Mouse (Mus musculus) hindbrain, embryonic 16.5 days (tissue): ENCODE measurements around the gene Pcnx2. TPM values are rescaled to one million over a fixed set of nuclear protein-coding genes. Genes with fewer than 3 reads are reported as not detected.

Source experiments
- ATAC-seq: fragments of 200-750 bp; cut with Nextera tagmentation; 2 replicates; pipeline ENCODE4 v1.8.0; 2017; ENCODE audit warnings: moderate TSS enrichment, moderate library complexity
- H3K27ac ChIP-seq: fragments of 300-500 bp; sonication (generic); 2 replicates; pipeline ENCODE4 v1.5.1; 2014; ENCODE audit warnings: low read depth, mild to moderate bottlenecking, control low read depth, low read length, moderate library complexity
- H3K27me3 ChIP-seq: fragments of 300-500 bp; sonication (generic); replicated peaks from 2 replicates; pipeline ENCODE4 v1.6.1; 2014; ENCODE audit warnings: low read length; ENCODE audit not compliant: control insufficient read depth, insufficient read depth
- H3K36me3 ChIP-seq: fragments of 300-500 bp; sonication (generic); 2 replicates; pipeline ENCODE4 v1.6.1; 2014; ENCODE audit warnings: mild to moderate bottlenecking, low read length, moderate library complexity, mixed read lengths; ENCODE audit not compliant: control insufficient read depth, insufficient read depth
- H3K4me1 ChIP-seq: fragments of 300-500 bp; sonication (generic); 2 replicates; pipeline ENCODE4 v1.6.1; 2014; ENCODE audit warnings: low read depth, low read length; ENCODE audit not compliant: control insufficient read depth, insufficient read depth
- H3K4me2 ChIP-seq: fragments of 300-500 bp; sonication (generic); 2 replicates; pipeline ENCODE4 v1.6.1; 2014; ENCODE audit warnings: mild to moderate bottlenecking, low read length, control low read depth, moderate library complexity
- H3K4me3 ChIP-seq: fragments of 300-500 bp; sonication (generic); 2 replicates; pipeline ENCODE4 v1.5.1; 2014; ENCODE audit warnings: mild to moderate bottlenecking, low read length, control low read depth, moderate library complexity
- H3K9ac ChIP-seq: fragments of 300-500 bp; sonication (generic); 2 replicates; pipeline ENCODE4 v1.6.1; 2014; ENCODE audit warnings: low read depth, mild to moderate bottlenecking, control low read depth, low read length, moderate library complexity
- H3K9me3 ChIP-seq: fragments of 300-500 bp; sonication (generic); 2 replicates; pipeline ENCODE4 v1.6.1; 2014; ENCODE audit warnings: mild to moderate bottlenecking, low read length, moderate library complexity; ENCODE audit not compliant: control insufficient read depth
- WGBS: fragments of 180-500 bp; shearing (Covaris S2); extraction: QIAGEN DNeasy Blood & Tissue Kit; methylation state at CpG from one replicate; pipeline ENCODE4 v1.1.7; 2014; 5-methylcytosine and 5-hydroxymethylcytosine counted together
- polyA plus RNA-seq: library from polyadenylated mRNA; unstranded; fragments of >200 nt; fragmentation: Nextera tagmentation; extraction: Ambion mirVana; gene quantifications from 2 replicates; pipeline ENCODE4 v1.2.1, GENCODE M21; 2015

Pcnx2 gene
- polyA plus RNA-seq, 1 experiment from 2014 or later = 4.1 TPM

DNA sequence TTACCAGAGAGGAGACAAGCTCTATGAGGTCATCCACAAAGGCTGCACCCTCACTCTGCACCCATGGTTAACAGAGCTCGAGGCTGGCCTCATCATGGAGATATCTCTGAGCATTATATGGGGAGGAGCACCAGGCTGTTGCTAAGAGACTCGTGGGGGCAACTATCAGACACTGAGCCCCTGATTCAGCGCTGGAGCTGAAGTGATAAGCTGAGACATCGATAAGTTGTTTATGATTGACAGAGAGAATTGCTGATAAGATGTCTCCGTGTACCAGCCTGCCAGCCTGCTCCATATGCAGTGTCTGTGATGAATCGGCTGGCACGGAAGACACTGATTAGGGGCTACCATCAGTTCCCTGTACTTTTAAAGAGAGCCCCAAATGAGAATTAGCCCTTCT lies 111.2 kb downstream of the Pcnx2 start:
- Histone ChIP-seq H3K4me3 (no peak overlapping the region), H3K27me3 (no peaks in the 10 kb centered on the region), H3K4me1 (no peaks in the 10 kb centered on the region; the same call in 1 of the 2 replicates), H3K4me2 (no peak overlapping the region), H3K9me3 (no peaks in the 10 kb centered on the region), H3K36me3 (no peaks in the 10 kb centered on the region), H3K27ac (no peak overlapping the region), H3K9ac (no peak overlapping the region)
- 0 out of 2 replicates have a peak, but pooled peaks have one; percentile 40 for ATAC-seq
- 72% methylated on average over 7 of the region's 7 CpGs for WGBS

DNA sequence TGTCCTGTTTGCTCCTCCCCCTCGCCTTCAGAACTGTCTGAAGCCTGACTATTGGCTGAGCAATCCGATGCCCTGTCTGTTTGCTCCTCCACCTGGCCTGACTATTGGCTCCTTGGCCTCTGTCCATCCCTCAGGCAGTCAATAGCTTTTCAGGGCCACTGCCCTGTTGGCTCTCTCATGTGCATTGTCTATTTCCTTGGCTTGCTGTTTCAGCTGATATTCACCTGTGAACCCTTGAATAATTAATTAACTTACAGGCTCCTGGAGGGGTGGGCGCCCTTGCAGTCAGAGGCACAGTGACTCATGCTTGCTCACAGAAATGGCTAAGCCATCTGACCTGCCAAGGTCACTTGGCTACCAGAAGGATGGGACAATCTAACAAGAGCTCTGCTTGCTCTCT lies 116.0 kb downstream of the Pcnx2 start:
- ATAC-seq = no peak
- 59% methylated on average over 3 of the region's 3 CpGs for WGBS
- H3K27ac ChIP-seq = no peak overlapping the region
- H3K4me3 ChIP-seq = no peak overlapping the region
- no peaks in the 10 kb centered on the region for H3K36me3 ChIP-seq
- no peaks in the 10 kb centered on the region for H3K27me3 ChIP-seq
- no peaks in the 10 kb centered on the region for H3K4me1 ChIP-seq
- no peak overlapping the region for H3K4me2 ChIP-seq
- no peak overlapping the region for H3K9ac ChIP-seq
- no peaks in the 10 kb centered on the region for H3K9me3 ChIP-seq

DNA sequence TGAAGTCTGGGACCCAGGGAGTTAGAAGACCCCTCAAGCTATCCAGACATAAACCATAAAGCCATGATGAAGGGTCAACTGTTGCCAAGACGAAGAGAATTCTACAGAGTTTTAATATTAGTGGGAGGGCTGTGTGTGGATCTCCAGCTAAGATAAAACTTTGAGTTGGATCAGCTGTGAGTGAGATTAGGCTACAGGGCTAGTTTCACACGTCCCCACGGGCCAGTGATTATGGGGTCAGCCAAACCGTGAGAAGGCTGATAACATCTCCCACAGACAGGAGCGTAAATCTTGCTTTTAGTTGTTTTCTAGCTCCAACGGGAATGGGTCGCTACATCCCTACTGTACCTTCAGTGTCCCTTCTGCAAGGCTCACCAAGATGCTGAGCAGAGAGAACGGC lies 118.5 kb downstream of the Pcnx2 start:
- ATAC-seq = no peak
- 78% methylated on average over 8 of the region's 8 CpGs for WGBS

DNA sequence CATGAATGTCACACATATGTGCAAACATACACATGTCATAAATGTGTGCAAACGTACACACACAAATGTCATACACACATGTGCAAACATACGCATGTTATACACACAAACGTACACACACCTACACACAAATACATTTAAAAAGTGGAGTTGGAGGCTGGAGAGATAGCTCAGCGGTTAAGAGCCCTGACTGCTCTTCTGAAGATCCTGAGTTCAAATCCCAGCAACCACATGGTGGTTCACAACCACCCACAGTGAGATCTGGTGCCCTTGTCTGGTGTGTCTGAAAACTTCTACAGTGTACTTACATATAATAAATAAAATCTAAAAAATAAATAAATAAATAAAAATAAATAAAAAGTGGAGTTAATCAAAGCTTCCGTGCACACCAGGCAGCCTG lies 119.2 kb downstream of the Pcnx2 start:
- Histone ChIP-seq H3K4me3 (no peak overlapping the region), H3K9ac (no peak overlapping the region), H3K27ac (no peak overlapping the region), H3K9me3 (no peaks in the 10 kb centered on the region), H3K4me1 (no peaks in the 10 kb centered on the region), H3K27me3 (no peaks in the 10 kb centered on the region), H3K36me3 (no peaks in the 10 kb centered on the region), H3K4me2 (no peak overlapping the region)
- no peak for ATAC-seq
- 93% methylated on average over 5 of the region's 5 CpGs for WGBS

More for the DNA sequence above, 118.5 kb downstream of the Pcnx2 start:
- Histone ChIP-seq H3K4me2 (no peak overlapping the region), H3K4me1 (no peaks in the 10 kb centered on the region), H3K36me3 (no peaks in the 10 kb centered on the region), H3K27ac (no peak overlapping the region), H3K27me3 (no peaks in the 10 kb centered on the region), H3K9ac (no peak overlapping the region), H3K9me3 (no peaks in the 10 kb centered on the region), H3K4me3 (no peak overlapping the region)

DNA sequence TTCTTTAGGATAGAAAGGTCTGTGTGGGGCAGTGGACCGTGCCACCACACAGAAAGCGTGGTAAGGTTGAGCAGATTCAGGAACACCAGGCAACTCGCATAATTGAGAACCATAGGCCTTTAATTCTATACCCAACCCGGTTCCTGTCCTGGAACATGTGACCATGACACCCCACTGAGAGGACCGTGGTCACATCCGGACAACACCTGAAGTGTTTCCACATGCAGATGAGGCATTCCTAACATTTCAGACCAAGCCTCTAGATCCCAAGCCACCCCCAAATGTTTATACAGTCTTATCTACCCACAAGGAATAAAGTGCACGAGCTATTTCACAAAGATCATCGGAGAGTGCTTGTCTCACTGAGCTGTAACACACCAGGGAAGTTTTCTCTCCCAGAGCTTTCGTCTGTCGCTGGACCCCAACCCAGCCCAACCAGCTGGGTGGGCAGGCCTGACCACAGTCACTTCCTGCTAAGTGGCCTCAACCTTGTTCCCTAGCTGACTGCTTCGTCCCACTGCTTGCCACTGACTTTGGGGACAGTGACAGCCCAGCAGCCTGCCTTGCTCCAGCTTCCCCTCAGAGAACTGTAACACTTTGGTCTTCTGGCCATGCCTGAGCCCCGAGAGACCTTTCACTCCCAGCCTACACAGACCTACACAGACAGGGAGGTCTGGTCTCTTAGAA lies 120.5 kb downstream of the Pcnx2 start:
- no peak overlapping the region for H3K27ac ChIP-seq
- no peaks in the 10 kb centered on the region for H3K36me3 ChIP-seq
- H3K9me3 ChIP-seq = no peaks in the 10 kb centered on the region
- H3K4me2 ChIP-seq = no peak overlapping the region
- no peaks in the 10 kb centered on the region for H3K27me3 ChIP-seq
- no peaks in the 10 kb centered on the region for H3K4me1 ChIP-seq
- no peak overlapping the region for H3K9ac ChIP-seq
- WGBS = 85% methylated on average over 12 of the region's 12 CpGs
- no peak overlapping the region for H3K4me3 ChIP-seq
- ATAC-seq = no peak

DNA sequence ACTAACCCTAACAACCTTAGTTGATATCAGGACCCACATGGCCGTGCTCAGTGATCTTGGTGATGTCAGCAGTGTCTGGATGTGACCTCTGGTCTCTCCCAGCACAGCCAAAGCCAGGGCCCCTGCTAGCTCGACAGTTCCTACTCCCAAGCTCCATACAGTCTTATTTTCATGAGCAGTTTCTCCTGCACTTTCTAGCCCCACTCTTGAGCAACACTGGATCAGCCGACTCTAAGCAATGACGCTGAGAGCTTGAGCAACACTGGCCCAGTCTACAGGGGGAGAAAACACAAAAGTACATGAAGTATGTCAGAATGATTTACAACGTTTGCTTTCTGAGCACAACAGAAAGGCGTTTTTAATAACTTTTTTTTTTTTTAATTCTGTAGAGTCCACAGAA lies 121.3 kb downstream of the Pcnx2 start:
- WGBS = 81% methylated on average over 6 of the region's 6 CpGs
- no peak overlapping the region for H3K9ac ChIP-seq
- H3K4me1 ChIP-seq = no peaks in the 10 kb centered on the region
- no peak overlapping the region for H3K4me3 ChIP-seq
- no peak overlapping the region for H3K27ac ChIP-seq
- no peaks in the 10 kb centered on the region for H3K36me3 ChIP-seq
- H3K9me3 ChIP-seq = no peaks in the 10 kb centered on the region
- no peak for ATAC-seq
- H3K27me3 ChIP-seq = no peaks in the 10 kb centered on the region
- no peak overlapping the region for H3K4me2 ChIP-seq

DNA sequence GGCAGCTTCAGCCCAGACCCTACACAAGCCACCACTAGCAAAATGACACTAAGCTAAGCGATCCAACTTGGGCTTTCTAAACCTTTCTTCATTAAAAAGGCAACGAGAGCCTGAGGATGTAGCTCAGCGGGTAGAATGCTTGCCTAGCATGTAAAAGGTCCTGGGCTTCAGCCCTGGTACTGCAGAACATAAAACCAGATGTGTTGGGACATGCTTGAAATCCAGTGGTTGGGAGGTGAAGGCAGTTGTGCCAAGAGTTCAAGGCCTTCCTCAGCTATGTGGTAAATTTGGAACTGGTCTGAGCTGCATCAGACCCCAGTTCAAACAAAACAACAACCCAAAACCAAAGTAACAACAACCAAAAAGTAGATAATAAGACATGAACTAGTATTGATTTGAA lies 121.8 kb downstream of the Pcnx2 start:
- H3K4me2 ChIP-seq = no peak overlapping the region
- no peaks in the 10 kb centered on the region for H3K4me1 ChIP-seq
- H3K4me3 ChIP-seq = no peak overlapping the region
- H3K36me3 ChIP-seq = no peaks in the 10 kb centered on the region
- ATAC-seq = no peak
- no peak overlapping the region for H3K9ac ChIP-seq
- no peak overlapping the region for H3K27ac ChIP-seq
- 92% methylated on average over 3 of the region's 3 CpGs for WGBS
- H3K9me3 ChIP-seq = no peaks in the 10 kb centered on the region
- no peaks in the 10 kb centered on the region for H3K27me3 ChIP-seq

DNA sequence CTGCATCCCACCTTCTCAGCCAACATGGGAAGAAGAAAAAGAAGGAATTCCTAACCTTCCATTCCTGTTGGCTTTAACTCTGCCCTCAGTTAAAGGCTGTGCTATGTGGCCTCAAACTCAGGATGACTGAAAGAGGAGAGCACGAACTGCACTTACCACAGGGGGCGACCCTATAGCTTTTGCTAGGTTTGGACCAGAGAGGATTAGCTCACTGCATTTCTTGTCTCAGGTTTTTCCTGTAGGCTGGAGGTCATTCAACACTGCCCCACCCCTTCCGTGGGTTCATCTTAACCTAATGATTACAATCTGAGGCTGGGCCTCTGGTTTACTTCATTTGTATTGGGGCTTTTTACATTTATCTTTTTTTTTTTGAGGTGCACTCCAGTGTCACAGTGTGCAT lies 123.1 kb downstream of the Pcnx2 start:
- 74% methylated on average over 3 of the region's 3 CpGs for WGBS
- H3K27ac ChIP-seq = no peak overlapping the region
- ATAC-seq = no peak
- H3K36me3 ChIP-seq = no peaks in the 10 kb centered on the region
- H3K4me1 ChIP-seq = no peaks in the 10 kb centered on the region
- no peak overlapping the region for H3K4me2 ChIP-seq
- no peaks in the 10 kb centered on the region for H3K9me3 ChIP-seq
- no peaks in the 10 kb centered on the region for H3K27me3 ChIP-seq
- H3K4me3 ChIP-seq = no peak overlapping the region
- no peak overlapping the region for H3K9ac ChIP-seq

DNA sequence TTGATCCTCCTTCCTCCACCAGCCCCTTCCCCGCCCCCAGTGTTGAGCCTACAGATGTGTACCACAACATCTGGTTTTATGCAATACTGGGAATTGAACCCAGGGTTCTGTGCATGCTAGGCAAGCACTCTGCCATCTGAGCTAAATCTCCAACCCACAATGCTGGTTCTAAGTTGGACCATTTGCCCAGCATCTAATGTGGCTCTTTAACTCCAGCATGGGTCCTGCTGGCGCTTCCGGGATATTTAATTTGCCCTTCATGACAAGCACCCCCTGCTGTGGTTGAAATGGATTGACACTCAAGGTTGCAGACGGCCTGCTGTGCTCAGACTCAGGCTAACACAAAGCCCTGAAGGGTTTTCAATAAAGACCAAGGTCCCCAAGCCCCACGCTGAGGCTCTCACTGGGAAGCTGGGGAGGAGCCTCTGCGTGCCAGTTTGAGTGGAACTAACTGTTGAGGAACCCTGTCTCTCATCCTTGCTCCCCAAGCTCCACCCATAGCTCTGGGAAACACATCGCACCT lies 124.8 kb downstream of the Pcnx2 start:
- H3K4me3 ChIP-seq = no peak overlapping the region
- H3K9me3 ChIP-seq = no peaks in the 10 kb centered on the region
- ATAC-seq = no peak
- H3K4me1 ChIP-seq = no peaks in the 10 kb centered on the region
- H3K36me3 ChIP-seq = no peaks in the 10 kb centered on the region
- WGBS = 43% methylated on average over 7 of the region's 7 CpGs
- no peak overlapping the region for H3K9ac ChIP-seq
- H3K27ac ChIP-seq = no peak overlapping the region
- H3K27me3 ChIP-seq = no peaks in the 10 kb centered on the region
- no peak overlapping the region for H3K4me2 ChIP-seq
